Mouse (Mus musculus): ENCODE results near the gene Coq5. TPM values are rescaled to one million over a fixed set of nuclear protein-coding genes. Genes with fewer than 3 reads are reported as not detected.
A peak's percentile ranks its signal among the peaks of the same experiment; 100 is the strongest.
"Not testable (repeated sequence)": the region's sequence is repeated elsewhere in the genome, so short reads cannot be mapped to it uniquely, and the experiment has no call there.

The Coq5 gene
- total and polyA plus RNA-seq, 2 experiments from 2014 or later: 30.5 to 47.5 TPM

DNA sequence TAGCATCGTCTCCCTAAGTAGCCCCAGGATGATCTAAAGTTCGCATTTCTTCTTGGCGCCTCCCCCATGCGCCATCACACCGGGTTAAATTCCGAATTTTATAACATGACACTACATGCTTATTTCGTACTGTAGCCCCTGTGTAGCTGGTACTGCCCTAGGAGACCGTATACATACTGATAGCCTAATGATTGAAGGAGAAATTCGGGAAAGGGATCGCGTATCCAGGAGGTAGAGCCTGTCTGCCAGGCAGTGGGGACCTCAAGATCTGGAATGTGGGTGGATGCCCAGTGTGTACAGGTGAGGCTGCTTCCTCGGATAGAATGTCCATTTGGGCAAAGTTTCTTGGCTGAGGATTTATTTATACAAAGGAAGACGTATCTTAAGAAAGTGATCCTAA lies 22.1 kb downstream of the Coq5 start:
- peak overlapping the region; percentile 56 for H3K4me2 ChIP-seq (ENCODE audit: low read depth, low read length)
- no peak for TF ChIP-seq CTCF (IDR thresholded peaks at IDR 0.05; ENCODE audit: low read depth)

DNA sequence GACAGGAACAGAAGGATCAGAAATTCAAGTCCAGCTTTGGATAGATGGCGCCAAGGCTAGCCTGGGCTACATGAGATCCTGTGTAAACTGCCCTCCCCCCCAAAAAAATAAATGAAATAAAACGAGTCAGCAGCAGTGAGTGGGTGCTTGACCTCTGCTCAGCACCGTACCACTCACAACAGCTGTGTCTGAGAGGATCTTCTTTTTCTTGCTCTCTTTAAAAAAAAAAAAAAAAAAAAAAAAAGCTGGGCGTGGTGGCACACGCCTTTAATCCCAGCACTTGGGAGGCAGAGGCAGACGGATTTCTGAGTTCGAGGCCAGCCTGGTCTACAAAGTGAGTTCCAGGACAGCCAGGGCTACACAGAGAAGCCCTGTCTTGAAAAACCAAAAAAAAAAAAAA lies 22.7 kb downstream of the Coq5 start:
- not testable (repeated sequence) for H3K27ac ChIP-seq; ATAC-seq; H3K9ac ChIP-seq (replicated peaks; ENCODE audit: low read length); DNase-seq (ENCODE audit: low spot score); H3K27me3 ChIP-seq (ENCODE audit: insufficient read depth, low read length); H3K9me3 ChIP-seq (ENCODE audit: low read length); H3K4me3 ChIP-seq (ENCODE audit: low read length); H3K4me2 ChIP-seq (ENCODE audit: low read depth, low read length); H3K4me1 ChIP-seq (ENCODE audit: insufficient read depth, low read length)
- peaks cover 11% of the 10 kb centered on the region; the same call in 1 of the 2 replicates for H3K36me3 ChIP-seq (ENCODE audit: insufficient read depth, low read length)
- 69% methylated on average over 3 of the region's 7 CpGs for WGBS

More for the DNA sequence above, 22.1 kb downstream of the Coq5 start:
- H3K9me3 ChIP-seq (ENCODE audit: low read length): no peaks in the 10 kb centered on the region
- H3K27ac ChIP-seq: no peak overlapping the region
- ATAC-seq (no peak), DNase-seq (ENCODE audit: low spot score) (no peak)
- H3K27me3 ChIP-seq (ENCODE audit: insufficient read depth, low read length): no peaks in the 10 kb centered on the region
- 0 out of 2 replicates have a peak, but pooled peaks cover 6% of the 10 kb centered on the region for H3K4me1 ChIP-seq (ENCODE audit: insufficient read depth, low read length)
- 21% methylated on average over 13 of the region's 13 CpGs for WGBS
- peak overlapping the region; percentile 78 for H3K4me3 ChIP-seq (ENCODE audit: low read length)
- peaks cover 16% of the 10 kb centered on the region; the same call in 1 of the 2 replicates for H3K36me3 ChIP-seq (ENCODE audit: insufficient read depth, low read length)
- peak overlapping the region; percentile 25; the same call in 1 of the 2 replicates for H3K9ac ChIP-seq (replicated peaks; ENCODE audit: low read length)

DNA sequence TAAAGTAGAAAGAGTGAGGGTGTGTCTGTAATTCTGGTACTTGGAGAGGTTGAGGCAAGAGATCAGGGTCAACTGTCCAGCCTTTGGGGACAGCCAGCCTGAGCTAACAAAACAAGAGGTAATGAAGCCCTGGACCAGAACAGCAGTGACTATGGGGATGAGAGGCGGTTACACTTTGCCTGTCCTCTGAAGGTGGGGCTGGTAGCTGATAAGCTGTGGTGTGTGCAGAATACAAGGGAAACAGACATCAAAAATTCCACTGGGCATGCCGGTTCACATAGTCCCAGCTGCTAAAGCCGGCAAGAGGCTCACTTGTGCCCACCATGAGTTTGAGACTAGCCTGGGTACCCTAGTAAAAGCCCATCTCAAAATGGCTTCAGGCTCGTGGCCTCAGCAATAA lies 32.9 kb downstream of the Coq5 start:
- H3K36me3 ChIP-seq (ENCODE audit: insufficient read depth, low read length): no peaks in the 10 kb centered on the region
- H3K9me3 ChIP-seq (ENCODE audit: low read length): no peaks in the 10 kb centered on the region
- 88% methylated on average over 4 of the region's 4 CpGs for WGBS
- H3K4me1 ChIP-seq (ENCODE audit: insufficient read depth, low read length): peaks cover 4% of the 10 kb centered on the region; the same call in 1 of the 2 replicates
- ATAC-seq (no peak), DNase-seq (ENCODE audit: low spot score) (no peak)
- no peak overlapping the region for H3K4me3 ChIP-seq (ENCODE audit: low read length)
- H3K27me3 ChIP-seq (ENCODE audit: insufficient read depth, low read length): no peaks in the 10 kb centered on the region
- no peak for TF ChIP-seq CTCF (IDR thresholded peaks at IDR 0.05; ENCODE audit: low read depth)
- H3K27ac ChIP-seq: no peak overlapping the region
- H3K9ac ChIP-seq (replicated peaks; ENCODE audit: low read length): no peak overlapping the region
- H3K4me2 ChIP-seq (ENCODE audit: low read depth, low read length): no peak overlapping the region

DNA sequence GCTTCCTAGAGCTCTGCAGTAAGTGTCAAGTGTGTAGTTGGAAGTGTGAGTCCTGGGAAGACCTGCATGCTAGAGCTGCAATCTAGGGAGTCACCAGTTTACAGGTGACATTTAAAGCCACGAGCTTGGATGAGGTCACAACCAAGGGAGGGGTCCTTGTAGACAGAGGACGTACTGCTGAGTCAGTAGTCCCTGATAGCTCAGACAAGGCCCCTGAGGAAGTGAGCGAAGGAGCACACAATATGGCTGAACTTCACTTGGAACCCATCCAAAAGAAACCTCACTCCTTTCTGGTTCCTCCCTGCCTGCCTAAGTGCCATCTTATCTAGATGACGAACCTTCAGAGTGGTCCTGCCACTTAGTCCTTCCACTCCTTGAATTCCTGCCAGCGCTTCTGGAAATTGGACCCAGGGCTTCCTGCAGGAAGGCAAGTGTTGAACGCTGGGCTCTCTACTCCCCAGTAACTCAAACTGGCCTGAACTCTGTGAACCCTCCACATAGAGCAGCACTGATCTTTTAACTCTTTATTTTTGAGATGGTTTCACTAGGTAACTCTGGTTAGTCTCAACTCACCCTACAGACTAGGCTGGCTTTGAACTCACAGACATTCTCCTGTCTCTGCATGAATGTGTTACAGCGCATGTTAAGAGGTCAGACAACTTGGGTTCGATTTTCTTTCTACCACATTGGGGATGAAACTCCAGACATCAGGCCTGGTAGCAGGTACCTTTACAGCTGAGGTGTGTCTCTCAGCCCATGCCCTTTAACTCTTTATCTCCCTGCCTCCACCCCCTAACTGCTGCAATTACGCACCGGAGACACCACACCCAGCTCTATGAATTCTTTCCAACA lies 33.6 kb downstream of the Coq5 start:
- Histone ChIP-seq H3K27me3 (ENCODE audit: insufficient read depth, low read length) (no peaks in the 10 kb centered on the region), H3K4me2 (ENCODE audit: low read depth, low read length) (no peak overlapping the region), H3K4me3 (ENCODE audit: low read length) (no peak overlapping the region), H3K27ac (no peak overlapping the region), H3K9ac (replicated peaks; ENCODE audit: low read length) (no peak overlapping the region), H3K9me3 (ENCODE audit: low read length) (no peaks in the 10 kb centered on the region), H3K36me3 (ENCODE audit: insufficient read depth, low read length) (no peaks in the 10 kb centered on the region), H3K4me1 (ENCODE audit: insufficient read depth, low read length) (peaks cover 9% of the 10 kb centered on the region; the same call in 1 of the 2 replicates)
- WGBS: 72% methylated on average over 10 of the region's 10 CpGs
- TF ChIP-seq CTCF (IDR thresholded peaks at IDR 0.05; ENCODE audit: low read depth): no peak
- ATAC-seq (no peak), DNase-seq (ENCODE audit: low spot score) (no peak)

DNA sequence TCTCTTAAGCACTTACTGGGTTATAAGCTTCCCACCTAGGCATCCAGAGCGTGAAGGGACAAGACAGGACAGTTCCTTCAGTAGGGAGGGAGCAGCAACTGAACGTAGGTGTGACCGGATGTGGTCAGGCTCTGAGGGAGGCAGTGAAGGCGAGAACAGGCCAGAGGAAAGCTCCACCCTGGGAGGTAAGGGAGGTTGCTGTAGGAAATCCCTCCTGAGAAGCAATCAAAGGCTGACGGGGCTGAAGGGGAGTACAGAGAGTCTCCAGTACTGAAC lies 34.1 kb downstream of the Coq5 start:
- Histone ChIP-seq H3K4me1 (ENCODE audit: insufficient read depth, low read length) (peaks cover 14% of the 10 kb centered on the region), H3K36me3 (ENCODE audit: insufficient read depth, low read length) (no peaks in the 10 kb centered on the region), H3K4me2 (ENCODE audit: low read depth, low read length) (no peak overlapping the region), H3K4me3 (ENCODE audit: low read length) (no peak overlapping the region), H3K27ac (no peak overlapping the region), H3K27me3 (ENCODE audit: insufficient read depth, low read length) (no peaks in the 10 kb centered on the region), H3K9me3 (ENCODE audit: low read length) (no peaks in the 10 kb centered on the region), H3K9ac (replicated peaks; ENCODE audit: low read length) (no peak overlapping the region)
- WGBS: 61% methylated on average over 5 of the region's 5 CpGs
- TF ChIP-seq CTCF (IDR thresholded peaks at IDR 0.05; ENCODE audit: low read depth): no peak
- ATAC-seq (no peak), DNase-seq (ENCODE audit: low spot score) (no peak)

DNA sequence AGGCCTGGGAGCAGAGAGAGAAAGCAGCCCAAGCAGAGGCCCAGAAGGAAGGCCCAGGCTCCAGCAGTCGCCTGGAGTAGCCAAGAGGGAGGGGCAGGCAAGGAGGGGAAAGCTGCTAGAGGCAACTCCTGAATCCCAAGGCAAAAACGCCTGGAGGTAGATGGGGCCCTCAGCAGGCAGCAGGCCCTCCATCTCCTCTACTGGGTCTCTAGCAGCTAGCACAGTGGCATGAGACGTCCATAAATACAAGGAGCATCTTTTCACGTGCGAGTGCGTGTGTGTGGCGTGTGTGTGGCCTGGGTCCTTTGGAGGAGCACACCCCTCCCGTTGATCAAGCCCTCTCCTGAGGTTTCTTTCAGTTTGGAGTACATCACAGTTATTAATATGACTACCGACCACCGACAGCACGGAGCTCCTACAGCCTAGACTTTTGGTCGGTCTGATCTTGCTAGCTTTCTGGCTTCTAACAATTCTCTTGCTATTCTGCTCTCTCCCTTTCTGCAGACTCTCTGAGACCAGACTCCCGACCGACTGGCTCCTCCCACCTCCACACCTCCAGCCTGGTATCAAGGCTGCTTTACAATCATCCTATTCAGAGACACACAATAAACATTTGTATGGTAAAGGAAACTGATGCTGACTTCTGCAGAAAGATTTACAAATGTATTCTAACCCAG lies 37.6 kb downstream of the Coq5 start:
- no peak overlapping the region; the same call in 1 of the 2 replicates for H3K9ac ChIP-seq (replicated peaks; ENCODE audit: low read length)
- H3K36me3 ChIP-seq (ENCODE audit: insufficient read depth, low read length): no peaks in the 10 kb centered on the region
- TF ChIP-seq CTCF (IDR thresholded peaks at IDR 0.05; ENCODE audit: low read depth): no peak
- H3K9me3 ChIP-seq (ENCODE audit: low read length): no peaks in the 10 kb centered on the region
- H3K4me3 ChIP-seq (ENCODE audit: low read length): no peak overlapping the region
- peak overlapping the region; percentile 57 for H3K27ac ChIP-seq
- 0 out of 2 replicates have a peak, but pooled peaks have one; percentile 5 for ATAC-seq
- peaks cover 18% of the 10 kb centered on the region for H3K4me1 ChIP-seq (ENCODE audit: insufficient read depth, low read length)
- no peak for DNase-seq (ENCODE audit: low spot score)
- no peak overlapping the region for H3K4me2 ChIP-seq (ENCODE audit: low read depth, low read length)
- WGBS: 7% methylated on average over 14 of the region's 14 CpGs
- H3K27me3 ChIP-seq (ENCODE audit: insufficient read depth, low read length): no peaks in the 10 kb centered on the region

Measured in hindbrain, postnatal 0 days (tissue).